Mouse (Mus musculus): ENCODE measurements at regions not wholly inside any gene's neighbourhood (a gene's known extent, or its start where the extent isn't known, plus 50 kb on each side); places are given as distances from the start of the nearest gene placed in this dataset.

DNA sequence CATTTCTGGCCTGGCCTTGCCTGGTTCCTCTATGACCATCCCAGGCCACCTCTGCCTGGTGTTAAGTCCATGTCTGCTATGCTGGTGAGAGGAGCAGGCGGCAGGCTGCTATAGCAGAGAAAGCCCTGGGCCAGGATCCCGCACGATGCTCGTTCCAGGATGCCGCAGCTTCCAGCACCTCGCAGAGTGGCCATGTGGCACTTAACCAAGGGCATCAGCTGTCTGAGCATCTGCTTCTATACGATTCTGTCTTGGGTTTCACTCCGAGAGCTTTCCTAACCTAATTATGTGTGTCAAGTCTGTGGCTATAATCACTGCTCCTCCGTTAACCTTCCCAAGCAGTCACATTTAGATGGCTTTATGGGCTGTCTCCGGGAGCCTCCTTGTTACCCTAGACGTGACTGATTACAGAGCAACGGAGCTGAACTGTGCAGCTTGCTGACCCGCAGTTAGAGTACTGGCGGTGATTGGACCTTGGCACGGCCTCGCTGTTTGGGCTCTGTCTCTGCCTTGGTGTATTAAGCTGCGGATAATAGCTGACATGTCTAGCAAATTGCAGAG lies 64.4 kb downstream of the Ackr3 start:
- DNase-seq (ENCODE audit: low read depth, low spot score), result peak; percentile 62

DNA sequence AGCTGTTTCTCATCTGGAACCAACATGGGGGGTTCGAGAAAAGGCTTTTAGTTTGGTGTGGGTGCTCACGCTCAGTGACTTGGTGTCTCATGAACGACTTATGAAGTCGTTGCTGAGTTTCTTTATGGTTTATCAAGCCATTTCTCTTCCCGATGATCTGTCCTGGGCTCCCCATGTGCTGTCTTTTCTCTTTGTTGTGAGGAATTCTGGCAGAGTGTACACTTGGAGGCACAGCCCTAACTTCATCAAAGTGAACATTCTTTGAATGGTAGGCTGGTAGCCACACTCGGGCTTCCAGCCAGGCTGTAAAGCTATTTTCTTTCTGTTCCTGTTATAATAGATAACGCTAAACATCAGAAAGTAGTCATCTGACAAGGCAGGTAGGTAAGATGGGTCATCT lies 65.2 kb downstream of the Ackr3 start:
- no peak for DNase-seq (ENCODE audit: low read depth, low spot score)

DNA sequence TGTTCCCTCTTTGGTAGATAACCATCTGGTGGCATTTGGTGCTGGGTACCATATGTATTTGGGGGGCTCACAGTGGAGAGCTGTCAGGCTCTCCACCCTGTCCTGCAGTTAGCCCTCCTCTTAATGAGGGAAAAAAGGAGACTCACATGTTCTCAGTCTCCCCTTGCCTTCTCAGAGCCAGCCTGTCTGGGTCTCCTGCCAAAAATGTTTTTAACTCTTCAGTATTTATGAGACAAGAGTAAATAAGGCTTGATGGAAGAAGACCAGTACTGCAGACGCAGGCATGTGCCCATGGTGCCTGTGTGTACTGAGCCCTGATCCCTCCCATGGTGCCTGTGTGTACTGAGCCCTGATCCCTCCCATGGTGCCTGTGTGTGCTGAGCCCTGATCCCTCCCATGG lies 66.1 kb downstream of the Ackr3 start:
- DNase-seq (ENCODE audit: low read depth, low spot score), result no peak

DNA sequence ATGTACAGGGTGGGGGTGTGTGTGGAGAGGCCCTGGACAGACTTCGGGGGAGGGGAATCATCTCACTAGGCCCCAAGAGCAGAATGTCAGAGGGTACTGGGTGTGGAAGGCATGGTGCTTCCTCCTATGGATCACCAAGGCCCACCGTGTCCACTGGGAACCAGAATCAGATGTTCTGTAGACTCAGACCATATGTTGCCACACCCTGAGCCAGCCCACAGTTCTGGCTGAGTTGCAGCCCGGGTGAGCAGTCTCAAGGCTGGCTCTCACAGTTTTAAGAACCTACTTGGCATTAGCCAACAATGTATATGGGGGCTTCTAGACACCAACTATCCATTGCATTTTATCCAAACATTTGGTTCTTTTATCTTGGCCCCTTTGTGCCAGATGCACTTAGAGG lies 67.5 kb downstream of the Ackr3 start:
- no peak for DNase-seq (ENCODE audit: low read depth, low spot score)

DNA sequence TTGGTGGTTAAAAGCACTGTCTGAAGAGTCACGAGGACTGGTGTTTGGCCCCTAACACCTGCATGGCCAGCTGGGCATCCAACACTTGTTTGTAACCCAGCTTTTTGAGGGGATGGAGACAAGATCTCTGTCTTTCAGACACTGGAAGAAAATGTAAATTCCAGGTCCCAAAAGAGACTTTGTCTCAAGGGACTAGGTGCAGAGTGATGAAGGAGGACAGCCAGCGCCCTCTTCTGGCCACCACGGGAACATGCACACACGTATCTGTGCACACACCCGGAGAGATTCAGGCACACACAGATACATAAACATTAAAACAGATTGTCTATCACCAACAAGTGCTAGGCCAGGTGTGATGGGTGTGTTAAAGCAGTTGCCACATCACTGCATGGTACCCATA lies 68.6 kb downstream of the Ackr3 start:
- no peak for DNase-seq (ENCODE audit: low read depth, low spot score)

DNA sequence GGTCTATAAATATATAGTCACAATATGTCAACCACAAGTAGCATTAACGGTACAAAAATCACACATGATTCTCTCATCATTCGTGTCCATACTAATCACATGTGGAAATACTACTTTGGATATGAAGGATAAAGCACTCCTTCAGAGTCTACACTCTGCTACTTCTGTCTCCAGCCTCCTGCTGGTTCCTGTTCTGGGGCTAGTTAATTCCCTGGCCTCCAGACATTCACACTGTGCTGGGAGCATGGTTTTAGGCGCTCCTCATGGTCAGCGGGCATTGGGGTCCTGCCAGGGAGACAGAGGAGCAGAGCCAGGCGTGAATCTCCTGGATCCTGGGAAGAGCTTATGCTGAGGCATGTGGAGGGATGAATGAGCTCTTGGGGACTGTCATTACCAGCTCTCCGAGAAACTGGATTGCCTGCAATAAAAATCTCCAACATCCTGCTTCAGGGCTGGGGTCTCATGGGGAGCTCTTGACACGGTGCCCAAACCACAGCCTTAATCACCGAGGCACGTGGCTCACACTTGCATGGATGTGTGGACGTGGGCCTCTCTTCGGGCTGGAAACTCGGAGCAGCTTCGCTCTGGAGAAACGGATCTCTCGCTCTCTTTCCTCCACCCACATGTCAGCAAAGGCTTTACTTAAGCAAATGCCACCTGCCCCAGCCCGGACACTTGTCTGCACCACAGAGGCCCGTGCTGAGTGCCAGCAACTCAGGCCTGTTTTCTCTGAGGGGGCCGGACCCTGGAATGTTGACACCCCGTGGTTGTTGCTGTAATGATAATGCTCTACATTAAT lies 69.2 kb downstream of the Ackr3 start:
- peak; percentile 61 for DNase-seq (ENCODE audit: low read depth, low spot score)

DNA sequence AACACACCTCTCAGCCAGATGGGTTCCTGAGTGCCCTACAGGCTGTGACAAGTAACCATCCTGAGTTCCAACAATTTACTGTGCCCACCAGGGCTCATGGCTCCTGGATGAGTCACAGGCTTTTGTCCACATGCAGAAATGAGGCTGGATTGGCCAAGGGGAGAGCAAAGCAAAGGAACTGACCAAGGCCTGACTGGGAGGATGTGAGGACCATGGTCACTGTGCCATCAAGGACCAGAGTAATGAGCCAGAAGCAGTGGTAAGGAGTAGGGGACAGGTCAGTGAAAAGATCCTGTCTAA lies 69.8 kb downstream of the Ackr3 start:
- DNase-seq (ENCODE audit: low read depth, low spot score), result no peak

DNA sequence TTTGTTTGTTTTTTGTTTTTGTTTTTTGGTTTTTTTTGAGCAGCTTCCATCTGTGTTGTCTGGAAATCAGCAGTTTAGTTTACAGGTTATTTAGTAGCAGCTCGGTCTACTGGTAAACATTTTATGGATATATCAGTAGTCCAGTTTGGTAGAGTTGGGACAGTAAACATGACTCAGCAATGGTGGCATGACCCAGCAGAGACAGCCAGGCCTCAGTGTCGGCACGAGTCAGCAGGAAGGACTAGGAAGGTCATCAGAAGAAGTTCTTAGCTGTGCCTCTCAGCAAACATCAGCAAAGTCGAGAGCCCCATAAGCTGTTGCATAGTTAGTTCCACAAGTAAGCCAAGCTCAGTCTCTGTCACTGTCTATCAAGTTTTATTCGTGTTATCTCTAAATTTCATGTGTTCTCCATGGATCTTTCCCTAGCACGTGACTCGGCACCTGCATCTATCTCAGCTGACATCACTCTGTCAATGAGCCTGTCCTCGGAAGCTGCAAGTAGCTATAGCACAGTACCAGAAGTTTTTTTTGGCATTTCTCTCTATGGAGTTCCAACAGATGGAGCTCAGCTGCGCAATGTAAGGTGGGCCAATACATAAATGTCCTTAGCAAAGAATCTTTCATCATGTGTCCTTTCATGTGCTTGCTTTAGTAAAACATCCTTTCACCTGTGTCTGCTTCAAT lies 71.3 kb downstream of the Ackr3 start:
- DNase-seq (ENCODE audit: low read depth, low spot score), result no peak

DNA sequence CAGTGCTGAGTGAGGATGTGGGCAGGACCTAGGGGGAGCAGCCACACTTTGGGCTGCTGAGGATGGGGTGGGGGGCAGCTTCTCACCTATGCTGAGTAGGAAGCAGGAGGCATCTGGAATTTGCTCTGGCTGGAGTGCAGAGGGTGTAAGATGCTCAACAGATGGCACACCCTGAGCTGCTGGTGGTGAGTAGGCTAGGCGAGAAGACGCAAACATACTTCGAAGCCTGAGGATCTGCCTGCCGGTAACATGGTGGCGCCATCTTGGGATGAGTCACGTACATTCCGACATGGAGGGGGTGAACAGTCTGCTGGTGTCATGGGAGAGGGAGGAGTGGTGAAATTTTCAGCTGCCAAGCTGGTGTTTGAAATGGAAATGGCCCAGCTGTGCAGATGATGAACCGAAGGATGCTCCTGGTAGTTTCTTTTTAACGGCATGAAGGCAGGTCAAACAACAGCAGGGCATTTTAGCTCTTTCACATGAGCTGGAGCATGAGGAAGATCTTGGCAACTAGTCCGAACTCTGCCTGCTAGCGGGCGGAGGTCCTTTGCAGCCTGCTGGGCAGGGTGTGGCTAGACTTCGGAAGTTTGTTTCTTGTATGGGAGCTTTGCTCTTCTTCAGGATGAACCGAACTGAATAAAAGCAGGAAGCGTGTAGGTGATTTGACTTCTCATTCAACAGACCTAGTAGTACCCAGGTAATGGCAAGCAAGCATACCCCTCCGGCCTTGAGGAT lies 72.2 kb downstream of the Ackr3 start:
- DNase-seq (ENCODE audit: low read depth, low spot score), result no peak

DNA sequence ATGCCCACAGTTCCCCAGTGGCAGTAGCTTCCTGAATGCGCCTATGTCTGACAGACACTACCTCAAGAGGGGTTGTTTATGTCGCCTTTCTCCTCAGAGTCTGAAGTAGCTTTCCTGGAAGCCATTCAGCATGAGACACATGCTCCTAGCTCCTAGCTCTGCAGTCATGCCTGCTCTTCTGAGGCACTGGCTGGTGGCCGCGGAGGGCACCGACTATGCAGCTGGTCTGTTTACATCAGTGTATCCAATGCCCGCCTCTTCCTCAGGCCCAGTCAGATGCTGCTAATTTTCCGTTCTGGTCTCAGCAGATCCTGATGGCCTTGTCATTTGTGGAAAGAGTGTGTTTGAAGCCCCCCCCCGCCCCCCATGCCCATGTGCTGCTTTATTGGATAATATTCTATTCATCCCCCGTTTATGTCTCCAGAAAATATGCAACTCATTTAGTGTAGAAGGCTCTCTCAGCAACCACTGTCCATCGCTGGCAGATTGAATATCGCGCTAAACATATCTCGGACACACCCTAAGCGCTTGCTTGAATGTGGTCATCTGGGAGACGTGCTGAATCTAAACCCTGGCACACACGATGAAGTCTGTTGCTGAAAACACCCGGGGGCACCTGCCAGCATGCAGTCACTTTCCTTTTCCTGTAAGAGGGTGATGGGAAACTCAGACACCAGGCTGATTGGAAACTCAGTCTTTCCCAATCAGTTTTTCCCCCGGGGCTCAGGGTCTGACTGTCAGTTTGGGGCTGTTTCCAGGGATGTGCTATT lies 73.9 kb downstream of the Ackr3 start:
- peak; percentile 56 for DNase-seq (ENCODE audit: low read depth, low spot score)

DNA sequence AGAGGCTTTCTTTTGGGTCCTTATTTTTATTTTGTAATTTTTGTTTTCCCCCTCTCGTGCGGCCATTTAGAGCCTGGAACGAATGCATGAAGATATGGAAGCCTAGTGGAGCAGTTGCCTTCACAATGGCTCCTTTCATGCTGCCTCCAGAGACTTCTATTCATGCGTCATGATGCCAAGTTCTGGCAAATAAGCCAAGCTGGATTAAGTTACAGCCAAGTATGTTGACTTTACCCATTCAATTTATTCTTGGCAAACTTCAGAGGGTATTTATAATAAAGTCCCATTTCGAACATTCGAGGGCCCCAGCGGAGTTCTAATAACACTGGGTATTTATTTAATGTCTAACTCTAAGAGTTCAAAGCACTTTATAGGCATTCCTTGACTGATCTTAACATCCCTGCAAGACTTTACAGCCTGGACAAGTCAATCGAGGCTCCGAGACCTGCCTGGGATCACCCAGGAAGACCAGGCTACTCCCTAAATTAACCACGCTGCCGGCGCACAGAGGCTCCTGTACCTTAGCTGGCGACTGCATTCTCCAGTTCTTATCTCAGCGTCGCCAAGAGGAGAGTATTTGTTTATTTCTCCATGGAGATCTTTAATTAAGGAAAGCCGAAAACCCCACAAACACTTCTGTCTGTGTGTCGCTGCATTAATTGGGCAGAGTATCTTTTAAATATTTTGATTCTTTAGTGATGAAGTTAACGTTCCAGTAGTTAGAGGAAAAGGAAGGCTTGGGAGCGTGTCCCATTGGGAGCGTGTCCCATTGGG lies 75.5 kb downstream of the Ackr3 start:
- DNase-seq (ENCODE audit: low read depth, low spot score), result no peak

DNA sequence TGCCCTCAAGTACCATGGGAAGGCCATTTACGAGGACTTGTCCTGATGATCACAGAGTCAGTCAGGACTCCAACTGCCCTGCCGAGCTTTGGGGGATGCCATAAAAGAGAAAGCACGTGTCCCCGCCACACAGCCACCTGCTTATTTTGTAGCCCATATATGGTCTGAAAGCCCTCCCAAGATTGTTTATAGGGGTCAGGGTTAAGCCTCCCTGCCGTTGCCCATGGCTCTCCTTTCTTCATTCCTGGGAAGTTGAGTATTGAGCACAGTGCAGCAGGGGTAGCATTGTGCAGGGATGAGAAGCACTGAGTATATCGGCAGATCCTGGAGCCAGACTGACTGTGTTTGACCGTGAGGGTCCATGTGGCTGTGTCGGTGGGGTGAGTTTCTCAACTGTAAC lies 76.4 kb downstream of the Ackr3 start:
- no peak for DNase-seq (ENCODE audit: low read depth, low spot score)

DNA sequence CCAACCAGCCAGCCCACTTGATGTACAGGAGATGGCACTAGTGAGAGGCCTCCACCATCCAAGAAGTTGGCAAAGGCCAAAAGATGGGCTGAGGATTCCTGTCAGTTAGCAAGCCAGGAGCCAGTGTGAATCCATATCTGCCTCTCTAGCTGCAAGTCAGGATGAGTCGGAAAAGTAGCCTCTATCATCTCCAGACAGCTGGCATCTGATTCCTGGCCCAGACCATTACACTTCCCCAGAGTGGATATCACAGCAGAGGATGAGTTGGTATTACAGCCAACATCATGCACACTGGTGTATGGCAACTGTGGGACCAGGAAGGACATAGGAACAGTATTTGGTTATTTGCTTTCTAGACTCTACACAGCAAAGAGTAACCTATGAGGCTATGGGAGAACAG lies 77.5 kb downstream of the Ackr3 start:
- no peak for DNase-seq (ENCODE audit: low read depth, low spot score)

DNA sequence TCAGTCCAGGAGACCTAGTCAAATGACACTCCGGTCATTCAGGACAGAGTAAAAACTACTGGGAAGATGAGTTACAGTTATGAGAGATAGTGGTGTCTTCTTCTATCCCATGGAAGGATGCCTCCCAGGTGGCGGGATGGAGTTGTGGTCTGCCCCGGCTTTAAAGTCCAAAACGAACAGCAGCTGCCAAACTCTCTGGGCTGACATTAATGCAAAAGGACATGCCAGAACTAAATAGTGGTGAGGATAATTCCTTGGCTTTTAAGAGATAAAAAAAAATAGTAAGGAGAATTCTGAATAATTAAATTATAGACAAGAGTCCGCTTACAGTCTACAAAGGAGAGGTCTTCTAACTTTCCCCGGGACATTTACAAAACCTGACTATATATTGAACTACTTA lies 78.2 kb downstream of the Ackr3 start:
- DNase-seq (ENCODE audit: low read depth, low spot score), result no peak

DNA sequence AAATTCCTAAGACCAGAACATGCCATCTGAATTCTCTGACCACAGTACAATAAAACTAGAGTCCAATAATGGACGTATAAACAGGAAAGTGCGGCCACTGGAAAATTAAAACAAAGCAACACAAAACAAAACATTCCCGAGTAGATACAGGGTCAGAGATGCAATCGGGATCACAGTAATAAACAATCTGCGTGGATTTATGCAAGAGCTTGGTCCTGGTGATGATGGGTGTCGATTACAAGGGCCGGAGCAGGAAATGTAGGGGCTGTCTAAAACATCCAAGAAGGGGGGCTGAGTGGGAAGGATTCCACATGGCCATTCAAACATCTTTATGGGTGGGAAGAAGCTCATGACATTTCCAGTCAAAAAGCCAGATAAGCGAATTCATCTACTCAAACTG lies 78.6 kb downstream of the Ackr3 start:
- no peak for DNase-seq (ENCODE audit: low read depth, low spot score)

DNA sequence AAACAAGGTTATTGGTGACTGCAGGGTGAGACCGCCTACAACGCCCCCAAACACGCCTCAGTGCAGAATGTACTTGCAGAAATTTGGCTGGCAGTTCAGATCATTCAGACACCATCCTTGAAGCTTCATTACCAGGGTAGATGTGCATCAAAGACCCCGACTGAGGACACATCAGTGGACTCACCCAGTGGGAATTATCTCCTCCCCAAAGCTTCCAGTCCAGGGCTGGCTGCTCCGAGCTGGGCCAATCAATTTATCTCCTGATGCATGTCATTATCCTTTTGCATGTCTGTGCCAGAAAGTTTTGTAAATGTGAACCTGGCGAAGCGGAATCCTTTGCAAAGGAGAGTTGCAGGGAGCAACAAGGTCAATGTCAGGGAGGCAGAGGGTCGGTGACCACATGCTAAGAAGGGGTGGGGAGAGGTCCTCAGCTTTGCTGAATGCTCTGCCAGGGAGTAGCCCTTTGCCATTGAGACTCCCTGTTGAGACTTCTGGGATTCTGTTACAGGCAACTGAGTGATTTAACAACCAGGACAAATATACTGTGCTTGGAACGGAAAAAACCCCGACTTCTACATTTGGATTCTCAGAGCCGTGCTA lies 79.5 kb downstream of the Ackr3 start:
- no peak for DNase-seq (ENCODE audit: low read depth, low spot score)

DNA sequence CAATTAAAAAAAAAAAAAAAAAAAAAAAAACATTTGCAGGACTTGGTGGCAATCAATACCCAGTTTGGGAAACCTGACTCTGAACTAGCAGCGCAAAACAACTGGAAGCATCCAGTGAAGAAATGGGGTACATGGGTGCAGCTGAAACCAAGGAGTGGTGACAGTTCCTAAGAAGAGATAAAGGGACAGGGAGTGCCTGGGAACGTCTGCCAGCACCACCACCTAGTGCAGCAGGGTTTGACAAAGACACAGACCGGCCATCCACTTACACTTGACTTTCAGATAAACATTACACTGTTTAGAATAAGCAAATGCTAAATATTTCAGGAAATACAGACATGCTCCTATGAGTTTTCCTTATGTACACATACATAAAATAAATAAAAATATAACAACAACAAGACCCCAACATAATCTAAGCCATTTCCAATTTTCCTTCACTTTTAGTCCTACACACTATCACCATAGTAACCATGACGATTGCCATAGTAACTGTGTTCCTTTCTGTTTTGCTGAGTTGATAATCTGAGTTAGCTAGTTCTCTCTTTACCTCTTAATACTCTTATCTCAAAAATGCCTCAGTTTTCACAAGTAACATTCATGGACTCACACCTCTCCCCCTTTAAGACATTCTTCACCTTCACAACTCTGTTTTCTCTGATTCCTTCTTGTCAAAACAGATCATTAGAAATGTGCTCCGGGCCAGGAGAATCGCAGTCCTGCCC lies 80.3 kb downstream of the Ackr3 start:
- DNase-seq (ENCODE audit: low read depth, low spot score), result no peak

DNA sequence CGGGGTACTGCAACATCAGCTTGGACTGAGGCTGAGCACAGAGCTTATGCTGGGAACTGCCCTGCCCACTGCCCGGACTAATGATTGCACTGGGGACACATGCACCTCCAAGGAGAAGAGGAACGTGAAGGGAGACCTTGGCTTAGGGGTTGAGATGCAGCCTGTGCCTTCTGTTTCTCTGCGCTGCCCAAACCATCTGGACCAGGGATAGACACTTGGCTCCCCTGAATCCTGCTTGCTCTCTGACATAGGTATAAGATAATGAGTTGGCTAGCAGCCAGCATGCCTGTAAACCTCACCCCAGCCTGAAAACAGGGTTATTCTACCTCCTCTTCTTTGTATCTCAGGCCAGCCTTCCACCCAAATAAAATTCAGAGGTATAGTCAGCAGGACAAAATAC lies 81.5 kb downstream of the Ackr3 start:
- no peak for DNase-seq (ENCODE audit: low read depth, low spot score)

DNA sequence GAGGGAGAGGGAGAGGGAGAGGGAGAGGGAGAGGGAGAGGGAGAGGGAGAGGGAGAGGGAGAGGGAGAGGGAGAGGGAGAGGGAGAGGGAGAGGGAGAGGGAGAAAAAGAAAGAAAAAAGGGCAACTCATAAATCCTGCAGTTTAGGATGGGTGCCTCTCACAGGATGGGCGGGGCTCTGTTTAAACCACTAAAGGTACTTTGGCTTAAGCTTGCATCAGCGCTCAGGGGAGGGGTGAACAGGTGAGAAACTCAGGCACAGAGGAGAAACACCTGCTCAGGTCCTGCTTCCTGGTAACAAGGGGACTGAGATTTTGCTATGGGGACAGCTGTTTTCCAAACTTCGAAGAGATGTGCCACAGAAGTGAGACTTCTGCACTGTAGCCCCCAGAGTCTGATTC lies 83.5 kb downstream of the Ackr3 start:
- no peak for DNase-seq (ENCODE audit: low read depth, low spot score)

All from skeletal muscle tissue, adult 2 months (tissue).